Mouse (Mus musculus): ENCODE data around the gene Klf16. TPM values are rescaled to one million over a fixed set of nuclear protein-coding genes. Genes with fewer than 3 reads are reported as not detected.

Klf16 gene
- polyA plus RNA-seq, 1 experiment from 2014 or later = 8.1 TPM

GRCm38 (mm10) chr10:80568876-80569275 is 8.2 kb downstream of the Klf16 start:
- Histone ChIP-seq H3K9ac (0 out of 2 replicates have a peak overlapping the region, but pooled peaks have one; percentile 8), H3K4me1 (peaks cover 54% of the 10 kb centered on the region), H3K9me3 (replicated peaks) (no peaks in the 10 kb centered on the region), H3K4me2 (replicated peaks) (no peak overlapping the region), H3K4me3 (no peak overlapping the region), H3K27ac (no peak overlapping the region), H3K27me3 (no peaks in the 10 kb centered on the region), H3K36me3 (peaks cover 11% of the 10 kb centered on the region)
- WGBS = 93% methylated on average over 29 of the region's 29 CpGs
- ATAC-seq (ENCODE audit: low FRiP score) = no peak

- Histone ChIP-seq H3K9ac (peak overlapping the region; percentile 32; the same call in 1 of the 2 replicates), H3K4me1 (peaks cover 51% of the 10 kb centered on the region), H3K9me3 (replicated peaks) (no peaks in the 10 kb centered on the region), H3K4me3 (peak overlapping the region; percentile 15; the same call in 1 of the 2 replicates), H3K27ac (peak overlapping the region; percentile 84), H3K36me3 (peaks cover 11% of the 10 kb centered on the region), H3K27me3 (no peaks in the 10 kb centered on the region), H3K4me2 (replicated peaks) (peak overlapping the region; percentile 39)
- peak; percentile 79 for ATAC-seq (ENCODE audit: low FRiP score)
- 21% methylated on average over 17 of the region's 17 CpGs for WGBS
Measured at GRCm38 (mm10) chr10:80566375-80567092, 10.6 kb downstream of the Klf16 start.

- WGBS = under 1% methylated on average over 72 of the region's 72 CpGs
- no peaks in the 10 kb centered on the region for H3K36me3 ChIP-seq
- peak within 1 kb of the TSS; percentile 98 for H3K4me3 ChIP-seq
- H3K9me3 ChIP-seq (replicated peaks) = no peaks in the 10 kb centered on the region
- no peaks in the 10 kb centered on the region for H3K27me3 ChIP-seq
- peak; percentile 80 for ATAC-seq (ENCODE audit: low FRiP score)
- H3K9ac ChIP-seq = peak within 1 kb of the TSS; percentile 94
- H3K4me2 ChIP-seq (replicated peaks) = peak within 1 kb of the TSS; percentile 94
- peaks cover 47% of the 10 kb centered on the region for H3K4me1 ChIP-seq
- peak within 1 kb of the TSS; percentile 91 for H3K27ac ChIP-seq
Measured at GRCm38 (mm10) chr10:80561116-80561944, 15.8 kb downstream of the Klf16 start, which contains the start of gene Rexo1. TSS of gene Rexo1 (minus strand) at chr10:80561560.

- H3K36me3 ChIP-seq = no peaks in the 10 kb centered on the region
- H3K9me3 ChIP-seq (replicated peaks) = no peaks in the 10 kb centered on the region
- peak overlapping the region; percentile 98 for H3K4me3 ChIP-seq
- H3K4me2 ChIP-seq (replicated peaks) = peak overlapping the region; percentile 94
- WGBS = 2% methylated on average over 13 of the region's 13 CpGs
- H3K27ac ChIP-seq = no peak overlapping the region
- no peak for ATAC-seq (ENCODE audit: low FRiP score)
- H3K4me1 ChIP-seq = peaks cover 40% of the 10 kb centered on the region
- no peaks in the 10 kb centered on the region for H3K27me3 ChIP-seq
- peak overlapping the region; percentile 94 for H3K9ac ChIP-seq
Measured at GRCm38 (mm10) chr10:80560621-80561020, 16.5 kb downstream of the Klf16 start.

GRCm38 (mm10) chr10:80559431-80559830 is 17.7 kb downstream of the Klf16 start:
- H3K36me3 ChIP-seq = no peaks in the 10 kb centered on the region
- no peaks in the 10 kb centered on the region for H3K9me3 ChIP-seq (replicated peaks)
- 84% methylated on average over 7 of the region's 7 CpGs for WGBS
- no peak overlapping the region for H3K9ac ChIP-seq
- ATAC-seq (ENCODE audit: low FRiP score) = no peak
- no peaks in the 10 kb centered on the region for H3K27me3 ChIP-seq
- no peak overlapping the region for H3K27ac ChIP-seq
- H3K4me3 ChIP-seq = no peak overlapping the region
- H3K4me1 ChIP-seq = peaks cover 40% of the 10 kb centered on the region
- no peak overlapping the region; the same call in 1 of the 2 replicates for H3K4me2 ChIP-seq (replicated peaks)

- Histone ChIP-seq H3K36me3 (no peaks in the 10 kb centered on the region), H3K9me3 (replicated peaks) (no peaks in the 10 kb centered on the region), H3K4me1 (peaks cover 34% of the 10 kb centered on the region), H3K4me2 (replicated peaks) (peak overlapping the region; percentile 15; the same call in 1 of the 2 replicates), H3K4me3 (no peak overlapping the region), H3K27ac (no peak overlapping the region), H3K9ac (peak overlapping the region; percentile 23), H3K27me3 (no peaks in the 10 kb centered on the region)
- WGBS = 38% methylated on average over 5 of the region's 5 CpGs
- ATAC-seq (ENCODE audit: low FRiP score) = no peak
Measured at GRCm38 (mm10) chr10:80557346-80557965, 19.7 kb downstream of the Klf16 start.

GRCm38 (mm10) chr10:80553997-80554396 is 23.1 kb downstream of the Klf16 start:
- Histone ChIP-seq H3K4me2 (replicated peaks) (no peak overlapping the region), H3K4me3 (no peak overlapping the region), H3K27ac (no peak overlapping the region), H3K4me1 (peaks cover 13% of the 10 kb centered on the region), H3K36me3 (peaks cover 18% of the 10 kb centered on the region), H3K9me3 (replicated peaks) (no peaks in the 10 kb centered on the region), H3K9ac (no peak overlapping the region), H3K27me3 (no peaks in the 10 kb centered on the region)
- no peak for ATAC-seq (ENCODE audit: low FRiP score)
- WGBS = 87% methylated on average over 6 of the region's 6 CpGs

GRCm38 (mm10) chr10:80553575-80553974 is 23.5 kb downstream of the Klf16 start:
- ATAC-seq (ENCODE audit: low FRiP score) = no peak
- no peak overlapping the region for H3K27ac ChIP-seq
- H3K36me3 ChIP-seq = peaks cover 22% of the 10 kb centered on the region
- WGBS = 92% methylated on average over 8 of the region's 8 CpGs
- H3K27me3 ChIP-seq = no peaks in the 10 kb centered on the region
- no peak overlapping the region for H3K4me3 ChIP-seq
- no peak overlapping the region for H3K4me2 ChIP-seq (replicated peaks)
- no peak overlapping the region for H3K9ac ChIP-seq
- H3K9me3 ChIP-seq (replicated peaks) = no peaks in the 10 kb centered on the region
- peaks cover 16% of the 10 kb centered on the region for H3K4me1 ChIP-seq

- WGBS = 68% methylated on average over 9 of the region's 9 CpGs
- Histone ChIP-seq H3K27ac (no peak overlapping the region), H3K4me1 (peaks cover 10% of the 10 kb centered on the region)
Measured at GRCm38 (mm10) chr10:80552364-80552763, 24.8 kb downstream of the Klf16 start.

GRCm38 (mm10) chr10:80549279-80549678 is 27.8 kb downstream of the Klf16 start:
- Histone ChIP-seq H3K27me3 (no peaks in the 10 kb centered on the region), H3K36me3 (peaks cover 63% of the 10 kb centered on the region), H3K27ac (no peak overlapping the region), H3K4me1 (peaks cover 6% of the 10 kb centered on the region), H3K9me3 (replicated peaks) (no peaks in the 10 kb centered on the region), H3K4me3 (no peak overlapping the region), H3K9ac (no peak overlapping the region), H3K4me2 (replicated peaks) (no peak overlapping the region)
- ATAC-seq (ENCODE audit: low FRiP score) = no peak
- WGBS = 91% methylated on average over 21 of the region's 21 CpGs

More at GRCm38 (mm10) chr10:80552364-80552763, 24.8 kb downstream of the Klf16 start:
- Histone ChIP-seq H3K4me2 (replicated peaks) (no peak overlapping the region), H3K27me3 (no peaks in the 10 kb centered on the region), H3K9me3 (replicated peaks) (no peaks in the 10 kb centered on the region), H3K36me3 (peaks cover 32% of the 10 kb centered on the region), H3K4me3 (no peak overlapping the region), H3K9ac (no peak overlapping the region)
- no peak for ATAC-seq (ENCODE audit: low FRiP score)

GRCm38 (mm10) chr10:80548428-80549006 is 28.6 kb downstream of the Klf16 start:
- H3K4me3 ChIP-seq = no peak overlapping the region
- peaks cover 6% of the 10 kb centered on the region for H3K4me1 ChIP-seq
- no peak overlapping the region for H3K4me2 ChIP-seq (replicated peaks)
- H3K27me3 ChIP-seq = no peaks in the 10 kb centered on the region
- H3K27ac ChIP-seq = 0 out of 2 replicates have a peak overlapping the region, but pooled peaks have one; percentile 32
- WGBS = 78% methylated on average over 10 of the region's 10 CpGs
- peaks cover 70% of the 10 kb centered on the region for H3K36me3 ChIP-seq
- H3K9ac ChIP-seq = no peak overlapping the region
- no peaks in the 10 kb centered on the region for H3K9me3 ChIP-seq (replicated peaks)
- ATAC-seq (ENCODE audit: low FRiP score) = peak; percentile 54

GRCm38 (mm10) chr10:80547539-80547938 is 29.6 kb downstream of the Klf16 start:
- H3K4me2 ChIP-seq (replicated peaks) = no peak overlapping the region
- H3K4me3 ChIP-seq = no peak overlapping the region
- H3K9ac ChIP-seq = no peak overlapping the region
- H3K27ac ChIP-seq = no peak overlapping the region
- no peaks in the 10 kb centered on the region for H3K27me3 ChIP-seq
- H3K4me1 ChIP-seq = peaks cover 6% of the 10 kb centered on the region
- peaks cover 80% of the 10 kb centered on the region for H3K36me3 ChIP-seq
- WGBS = 87% methylated on average over 15 of the region's 15 CpGs
- no peak for ATAC-seq (ENCODE audit: low FRiP score)
- H3K9me3 ChIP-seq (replicated peaks) = no peaks in the 10 kb centered on the region
